Mouse (Mus musculus) intestine, embryonic 16.5 days (tissue): ENCODE results near the gene Stk11. TPM values are rescaled to one million over a fixed set of nuclear protein-coding genes. Genes with fewer than 3 reads are reported as not detected.

Experiments
- ATAC-seq: fragments of 200-750 bp; cut with Nextera tagmentation; 2 replicates; pipeline ENCODE4 v1.8.0; 2017; ENCODE audit warnings: moderate TSS enrichment, moderate library complexity
- H3K27ac ChIP-seq: fragments of 300-500 bp; sonication (generic); 2 replicates; pipeline ENCODE4 v1.5.1; 2014; ENCODE audit warnings: mild to moderate bottlenecking, low read length
- H3K27me3 ChIP-seq: fragments of 300-500 bp; sonication (generic); replicated peaks from 2 replicates; pipeline ENCODE4 v1.6.1; 2014; ENCODE audit warnings: low read length, control low read depth, mixed read lengths; ENCODE audit not compliant: control insufficient read depth, insufficient read depth
- H3K36me3 ChIP-seq: fragments of 300-500 bp; sonication (generic); 2 replicates; pipeline ENCODE4 v1.6.1; 2014; ENCODE audit warnings: low read length, control low read depth; ENCODE audit not compliant: control insufficient read depth, insufficient read depth
- H3K4me1 ChIP-seq: fragments of 300-500 bp; sonication (generic); 2 replicates; pipeline ENCODE4 v1.6.1; 2014; ENCODE audit warnings: low read length, control low read depth, mixed read lengths; ENCODE audit not compliant: control insufficient read depth, insufficient read depth
- H3K4me2 ChIP-seq: fragments of 300-500 bp; sonication (generic); 2 replicates; pipeline ENCODE4 v1.6.1; 2014; ENCODE audit warnings: low read depth, low read length, control low read depth
- H3K4me3 ChIP-seq: fragments of 300-500 bp; sonication (generic); 2 replicates; pipeline ENCODE4 v1.5.1; 2014; ENCODE audit warnings: mild to moderate bottlenecking, low read length
- H3K9ac ChIP-seq: fragments of 300-500 bp; sonication (generic); 2 replicates; pipeline ENCODE4 v1.6.1; 2014; ENCODE audit warnings: low read depth, low read length
- H3K9me3 ChIP-seq: fragments of 300-500 bp; sonication (generic); 2 replicates; pipeline ENCODE4 v1.6.1; 2016; ENCODE audit warnings: low read length, control low read depth; ENCODE audit not compliant: control insufficient read depth
- WGBS: fragments of 180-500 bp; shearing (Covaris S2); extraction: QIAGEN DNeasy Blood & Tissue Kit; methylation state at CpG from one replicate; pipeline ENCODE4 v1.1.7; 2014; 5-methylcytosine and 5-hydroxymethylcytosine counted together
- polyA plus RNA-seq: library from polyadenylated mRNA; unstranded; fragments of >200 nt; fragmentation: Nextera tagmentation; extraction: Ambion mirVana; gene quantifications from 2 replicates; pipeline ENCODE4 v1.2.1, GENCODE M21; 2015

Stk11 gene
- polyA plus RNA-seq, 1 experiment from 2014 or later: 15.7 TPM

GRCm38 (mm10) chr10:80091527-80091926, 24.1 kb upstream of the Stk11 start:
- ATAC-seq: no peak
- H3K9ac ChIP-seq: no peak overlapping the region
- no peaks in the 10 kb centered on the region for H3K9me3 ChIP-seq
- WGBS: 89% methylated on average over 6 of the region's 6 CpGs
- H3K4me2 ChIP-seq: no peak overlapping the region
- H3K4me3 ChIP-seq: no peak overlapping the region
- no peaks in the 10 kb centered on the region for H3K27me3 ChIP-seq
- H3K36me3 ChIP-seq: no peaks in the 10 kb centered on the region
- peaks cover 10% of the 10 kb centered on the region for H3K4me1 ChIP-seq
- H3K27ac ChIP-seq: no peak overlapping the region

- no peak overlapping the region for H3K9ac ChIP-seq
- H3K4me3 ChIP-seq: no peak overlapping the region
- WGBS: 75% methylated on average over 5 of the region's 5 CpGs
- no peaks in the 10 kb centered on the region for H3K36me3 ChIP-seq
- no peak overlapping the region for H3K4me2 ChIP-seq
- no peaks in the 10 kb centered on the region for H3K9me3 ChIP-seq
- no peaks in the 10 kb centered on the region for H3K27me3 ChIP-seq
- H3K27ac ChIP-seq: no peak overlapping the region
- no peak for ATAC-seq
- peaks cover 21% of the 10 kb centered on the region for H3K4me1 ChIP-seq
Observed at GRCm38 (mm10) chr10:80092690-80093089, 22.9 kb upstream of the Stk11 start.

GRCm38 (mm10) chr10:80094085-80094484, 21.5 kb upstream of the Stk11 start:
- Histone ChIP-seq H3K27ac (no peak overlapping the region), H3K27me3 (no peaks in the 10 kb centered on the region), H3K4me2 (no peak overlapping the region), H3K4me3 (no peak overlapping the region), H3K9ac (no peak overlapping the region), H3K9me3 (no peaks in the 10 kb centered on the region), H3K36me3 (no peaks in the 10 kb centered on the region), H3K4me1 (peaks cover 25% of the 10 kb centered on the region)
- WGBS: 96% methylated on average over 6 of the region's 6 CpGs
- no peak for ATAC-seq

GRCm38 (mm10) chr10:80094684-80095083, 20.9 kb upstream of the Stk11 start:
- ATAC-seq: no peak
- Histone ChIP-seq H3K27me3 (no peaks in the 10 kb centered on the region), H3K4me3 (no peak overlapping the region), H3K27ac (no peak overlapping the region), H3K9ac (no peak overlapping the region), H3K4me2 (no peak overlapping the region), H3K4me1 (peaks cover 31% of the 10 kb centered on the region), H3K36me3 (no peaks in the 10 kb centered on the region), H3K9me3 (no peaks in the 10 kb centered on the region)
- 85% methylated on average over 3 of the region's 3 CpGs for WGBS

- H3K4me2 ChIP-seq: no peak overlapping the region
- ATAC-seq: no peak
- WGBS: 88% methylated on average over 5 of the region's 5 CpGs
- H3K4me1 ChIP-seq: peaks cover 39% of the 10 kb centered on the region
- H3K9ac ChIP-seq: no peak overlapping the region
- no peaks in the 10 kb centered on the region for H3K27me3 ChIP-seq
- no peak overlapping the region for H3K27ac ChIP-seq
- H3K4me3 ChIP-seq: no peak overlapping the region
- H3K36me3 ChIP-seq: no peaks in the 10 kb centered on the region
- H3K9me3 ChIP-seq: no peaks in the 10 kb centered on the region
Observed at GRCm38 (mm10) chr10:80095547-80095946, 20.1 kb upstream of the Stk11 start.

- ATAC-seq: peak; percentile 11; the same call in 1 of the 2 replicates
- WGBS: 14% methylated on average over 5 of the region's 7 CpGs
- Histone ChIP-seq H3K4me1 (peaks cover 53% of the 10 kb centered on the region), H3K4me3 (no peak overlapping the region), H3K4me2 (no peak overlapping the region), H3K9me3 (no peaks in the 10 kb centered on the region), H3K9ac (no peak overlapping the region), H3K27me3 (no peaks in the 10 kb centered on the region), H3K36me3 (no peaks in the 10 kb centered on the region), H3K27ac (no peak overlapping the region)
Observed at GRCm38 (mm10) chr10:80097275-80097674, 18.3 kb upstream of the Stk11 start.

- peak; percentile 61 for ATAC-seq
- H3K9me3 ChIP-seq: no peaks in the 10 kb centered on the region
- WGBS: 60% methylated on average over 5 of the region's 5 CpGs
Observed at GRCm38 (mm10) chr10:80098630-80099029, 17.0 kb upstream of the Stk11 start.

GRCm38 (mm10) chr10:80100982-80101381, 14.6 kb upstream of the Stk11 start:
- WGBS: 38% methylated on average over 11 of the region's 11 CpGs
- Histone ChIP-seq H3K4me1 (peaks cover 58% of the 10 kb centered on the region), H3K9ac (peak overlapping the region; percentile 97), H3K4me3 (peak overlapping the region; percentile 89), H3K27ac (peak overlapping the region; percentile 16; the same call in 1 of the 2 replicates), H3K4me2 (peak overlapping the region; percentile 85), H3K27me3 (no peaks in the 10 kb centered on the region), H3K36me3 (no peaks in the 10 kb centered on the region), H3K9me3 (no peaks in the 10 kb centered on the region)
- ATAC-seq: peak; percentile 17; the same call in 1 of the 2 replicates

More at GRCm38 (mm10) chr10:80098630-80099029, 17.0 kb upstream of the Stk11 start:
- Histone ChIP-seq H3K27ac (no peak overlapping the region), H3K4me2 (peak overlapping the region; percentile 34; the same call in 1 of the 2 replicates), H3K4me3 (0 out of 2 replicates have a peak overlapping the region, but pooled peaks have one; percentile 4), H3K4me1 (peaks cover 59% of the 10 kb centered on the region), H3K36me3 (no peaks in the 10 kb centered on the region), H3K9ac (no peak overlapping the region), H3K27me3 (no peaks in the 10 kb centered on the region)

GRCm38 (mm10) chr10:80102216-80102915, 13.2 kb upstream of the Stk11 start:
- peak; percentile 75 for ATAC-seq
- H3K27ac ChIP-seq: peak overlapping the region; percentile 73

More at GRCm38 (mm10) chr10:80102216-80102915, 13.2 kb upstream of the Stk11 start:
- Histone ChIP-seq H3K36me3 (no peaks in the 10 kb centered on the region), H3K9ac (peak overlapping the region; percentile 97), H3K4me2 (peak overlapping the region; percentile 85), H3K27me3 (no peaks in the 10 kb centered on the region), H3K9me3 (no peaks in the 10 kb centered on the region), H3K4me3 (peak overlapping the region; percentile 89), H3K4me1 (peaks cover 53% of the 10 kb centered on the region)
- under 1% methylated on average over 47 of the region's 59 CpGs for WGBS
